ENCODE assay signal across 8 mouse cellular contexts in genomic region chr8:19968151-19968550, GRCm38 (mm10).
A peak's percentile ranks its signal among the peaks of the same experiment; 100 is the strongest.
DNase-seq lines count a peak whose midpoint lies in the region.

No protein-coding gene starts in this region.

- DNase-seq in adrenal gland, adult (ENCODE audit: inconsistent age in 2 of 2, low spot score in 1 of 2), result peak; percentile 25 to 58
- DNase-seq in cerebellum, adult 9-11 months, result peak; percentile 11
- DNase-seq in gastrocnemius, postnatal 25 days, result peak; percentile 33
- peak; percentile 18 for DNase-seq in heart, postnatal 4 days
- DNase-seq in layer of hippocampus, adult 18-20 months (ENCODE audit: low spot score in 2 of 2), result peak; percentile 3 to 25
- peak; percentile 24 for DNase-seq in lung, postnatal 14 days
- DNase-seq in right cerebral cortex, postnatal 25 days, result peak; percentile 11
- DNase-seq in thymus, postnatal 25 days, result peak; percentile 6

Comparison
In these comparisons a context has a peak if more than half of its experiments do, and no peak if none do; other contexts are left out.
1. Peak in every context shown above with its lines: DNase-seq.